Mouse (Mus musculus): Measurements from ENCODE around the gene Stub1. TPM values are rescaled to one million over a fixed set of nuclear protein-coding genes. Genes with fewer than 3 reads are reported as not detected.

Gene Stub1
- total RNA-seq (2021), result 100 to 1,000 TPM; 160 to 166 TPM
- long read RNA-seq, experiment 1, transcript Stub1-201 (7 exons, 1,803 nt), result major isoform, 259 of 376 reads
- long read RNA-seq, experiment 1, transcript Stub1-207 (7 exons, 1,341 nt), result minor isoform, 6 of 376 reads
- long read RNA-seq, experiment 1, partial matches to known transcripts, result 28 of 376 reads
- long read RNA-seq, experiment 1, other reads (novel, unspliced or antisense), result 75 of 376 reads
- long read RNA-seq, experiment 2, transcript Stub1-201 (7 exons, 1,803 nt), result major isoform, 214 of 316 reads
- long read RNA-seq, experiment 2, transcript Stub1-206 (6 exons, 1,408 nt), result minor isoform, 10 of 316 reads
- long read RNA-seq, experiment 2, transcript Stub1-205 (6 exons, 1,701 nt), result minor isoform, 9 of 316 reads
- long read RNA-seq, experiment 2, partial matches to known transcripts, result 26 of 316 reads
- long read RNA-seq, experiment 2, other reads (novel, unspliced or antisense), result 52 of 316 reads

- intact Hi-C loops (cut with DNase I), result loop anchor here (1.0 kb wide), 1 partner anchor 42 kb away; the partner anchor contains the start of gene Mettl26
These were observed at the start of gene Stub1 for GRCm38 (mm10) chr17:25833291-25833663. Gene Stub1, minus strand, starts transcription at chr17:25833404.

GRCm38 (mm10) chr17:25882306-25882705 is 49.1 kb upstream of the Stub1 start:
- intact Hi-C loops (cut with DNase I), result no loop called here
- DNase-seq (ENCODE audit: low spot score in 2 of 2), result no peak

More at GRCm38 (mm10) chr17:25833291-25833663, at the start of gene Stub1:
- DNase-seq (ENCODE audit: low spot score in 2 of 2), result peak; percentile 83 to 90

- intact Hi-C loops (cut with DNase I), result no loop called here
- no peak for DNase-seq (ENCODE audit: low spot score in 2 of 2)
These were observed 48.5 kb upstream of the Stub1 start for GRCm38 (mm10) chr17:25881691-25882090.

- no peak for DNase-seq (ENCODE audit: low spot score in 2 of 2)
- intact Hi-C loops (cut with DNase I), result no loop called here
These were observed 47.9 kb upstream of the Stub1 start for GRCm38 (mm10) chr17:25880913-25881641.

GRCm38 (mm10) chr17:25880196-25880910 is 47.1 kb upstream of the Stub1 start, which contains the start of gene Wfikkn1:
Gene Wfikkn1, minus strand, starts transcription at chr17:25880858.
- intact Hi-C loops (cut with DNase I), result no loop called here

GRCm38 (mm10) chr17:25879750-25880149 is 46.5 kb upstream of the Stub1 start:
- intact Hi-C loops (cut with DNase I), result loop anchor here (5.0 kb wide), 1 partner anchor 43 kb away; no protein-coding TSS in a partner anchor

More at GRCm38 (mm10) chr17:25880196-25880910, 47.1 kb upstream of the Stub1 start, which contains the start of gene Wfikkn1:
- DNase-seq (ENCODE audit: low spot score in 2 of 2), result no peak

GRCm38 (mm10) chr17:25879261-25879660 is 46.1 kb upstream of the Stub1 start:
- intact Hi-C loops (cut with DNase I), result loop anchor here (5.0 kb wide), 1 partner anchor 43 kb away; no protein-coding TSS in a partner anchor
- peak; percentile 62 to 67 for DNase-seq (ENCODE audit: low spot score in 2 of 2)

More at GRCm38 (mm10) chr17:25879750-25880149, 46.5 kb upstream of the Stub1 start:
- no peak for DNase-seq (ENCODE audit: low spot score in 2 of 2)

- intact Hi-C loops (cut with DNase I), result loop anchor here (5.0 kb wide), 1 partner anchor 44 kb away; no protein-coding TSS in a partner anchor
- DNase-seq (ENCODE audit: low spot score in 2 of 2), result no peak
These were observed 45.5 kb upstream of the Stub1 start for GRCm38 (mm10) chr17:25878611-25879180.

- peak in 1 of 2 experiments; percentile 31 for DNase-seq (ENCODE audit: low spot score in 2 of 2)
- intact Hi-C loops (cut with DNase I), result loop anchor here (5.0 kb wide), 1 partner anchor 44 kb away; no protein-coding TSS in a partner anchor
These were observed 44.8 kb upstream of the Stub1 start for GRCm38 (mm10) chr17:25877741-25878610.

- intact Hi-C loops (cut with DNase I), result loop anchor here (5.0 kb wide), 1 partner anchor 45 kb away; no protein-coding TSS in a partner anchor
- DNase-seq (ENCODE audit: low spot score in 2 of 2), result no peak
These were observed 43.8 kb upstream of the Stub1 start for GRCm38 (mm10) chr17:25877025-25877424.

- intact Hi-C loops (cut with DNase I), result loop anchor here (5.0 kb wide), 1 partner anchor 46 kb away; no protein-coding TSS in a partner anchor
- no peak for DNase-seq (ENCODE audit: low spot score in 2 of 2)
These were observed 43.2 kb upstream of the Stub1 start for GRCm38 (mm10) chr17:25876347-25876915.

- DNase-seq (ENCODE audit: low spot score in 2 of 2), result peak; percentile 87 to 91
- intact Hi-C loops (cut with DNase I), result loop anchor here (1.0 to 5.0 kb wide), 2 partner anchors 42 to 47 kb away; partner anchors contain the start of gene Stub1
These were observed 42.2 kb upstream of the Stub1 start for GRCm38 (mm10) chr17:25875171-25876136.

- intact Hi-C loops (cut with DNase I), result loop anchor here (1.0 to 5.0 kb wide), 2 partner anchors 41 to 48 kb away; partner anchors contain the start of gene Stub1
- peak; percentile 96 to 100 for DNase-seq (ENCODE audit: low spot score in 2 of 2)
These were observed 41.5 kb upstream of the Stub1 start, which contains the start of gene Mettl26 for GRCm38 (mm10) chr17:25874721-25875170. Gene Mettl26, plus strand, starts transcription at chr17:25875074.

GRCm38 (mm10) chr17:25874148-25874720 is 41.0 kb upstream of the Stub1 start:
- intact Hi-C loops (cut with DNase I), result no loop called here
- no peak for DNase-seq (ENCODE audit: low spot score in 2 of 2)

- intact Hi-C loops (cut with DNase I), result no loop called here
- no peak for DNase-seq (ENCODE audit: low spot score in 2 of 2)
These were observed 40.4 kb upstream of the Stub1 start for GRCm38 (mm10) chr17:25873405-25874147.
